Mouse (Mus musculus): ENCODE measurements around the gene Ptprg.

The Ptprg gene

GRCm38 (mm10) chr14:11553273-11553665 lies at the start of gene Ptprg:
TSS of gene Ptprg (plus strand) at chr14:11553532.
- DNase-seq (ENCODE audit: extremely low spot score): peak; percentile 91

- no peak for DNase-seq (ENCODE audit: extremely low spot score)
Measured at GRCm38 (mm10) chr14:11503803-11504365, 49.4 kb upstream of the Ptprg start.

GRCm38 (mm10) chr14:11510173-11510572 lies 43.2 kb upstream of the Ptprg start:
- no peak for DNase-seq (ENCODE audit: extremely low spot score)

- DNase-seq (ENCODE audit: extremely low spot score): no peak
Measured at GRCm38 (mm10) chr14:11519171-11519570, 34.2 kb upstream of the Ptprg start.

GRCm38 (mm10) chr14:11523052-11523451 lies 30.3 kb upstream of the Ptprg start:
- no peak for DNase-seq (ENCODE audit: extremely low spot score)

- no peak for DNase-seq (ENCODE audit: extremely low spot score)
Measured at GRCm38 (mm10) chr14:11529591-11529990, 23.7 kb upstream of the Ptprg start.

GRCm38 (mm10) chr14:11534456-11534855 lies 18.9 kb upstream of the Ptprg start:
- DNase-seq (ENCODE audit: extremely low spot score): peak; percentile 47

GRCm38 (mm10) chr14:11536121-11536520 lies 17.2 kb upstream of the Ptprg start:
- no peak for DNase-seq (ENCODE audit: extremely low spot score)

GRCm38 (mm10) chr14:11551892-11552291 lies 1.4 kb upstream of the Ptprg start:
- DNase-seq (ENCODE audit: extremely low spot score): peak; percentile 36

- DNase-seq (ENCODE audit: extremely low spot score): no peak
Measured at GRCm38 (mm10) chr14:11552521-11553272, 635 bp upstream of the Ptprg start.

- no peak for DNase-seq (ENCODE audit: extremely low spot score)
Measured at GRCm38 (mm10) chr14:11553679-11554305, 460 bp downstream of the Ptprg start.

GRCm38 (mm10) chr14:11554306-11555041 lies 1.1 kb downstream of the Ptprg start:
- DNase-seq (ENCODE audit: extremely low spot score): peak; percentile 74

GRCm38 (mm10) chr14:11555061-11555501 lies 1.7 kb downstream of the Ptprg start:
- DNase-seq (ENCODE audit: extremely low spot score): peak; percentile 66

GRCm38 (mm10) chr14:11555521-11556355 lies 2.4 kb downstream of the Ptprg start:
- DNase-seq (ENCODE audit: extremely low spot score): peak; percentile 42

GRCm38 (mm10) chr14:11556356-11557130 lies 3.2 kb downstream of the Ptprg start:
- peak; percentile 68 for DNase-seq (ENCODE audit: extremely low spot score)

GRCm38 (mm10) chr14:11558496-11558895 lies 5.2 kb downstream of the Ptprg start:
- no peak for DNase-seq (ENCODE audit: extremely low spot score)

GRCm38 (mm10) chr14:11560641-11561232 lies 7.4 kb downstream of the Ptprg start:
- no peak for DNase-seq (ENCODE audit: extremely low spot score)

GRCm38 (mm10) chr14:11561397-11561796 lies 8.1 kb downstream of the Ptprg start:
- DNase-seq (ENCODE audit: extremely low spot score): no peak

GRCm38 (mm10) chr14:11562870-11563269 lies 9.5 kb downstream of the Ptprg start:
- DNase-seq (ENCODE audit: extremely low spot score): no peak

GRCm38 (mm10) chr14:11563656-11564055 lies 10.3 kb downstream of the Ptprg start:
- no peak for DNase-seq (ENCODE audit: extremely low spot score)

Data from embryo, embryonic 9.5 days (tissue).